Mouse (Mus musculus) mesoderm, embryonic 11.5 days (tissue): ENCODE results near the gene Gm36028.

Experiments
- DNase-seq: peaks from one replicate; pipeline ENCODE4 v3.0.0-alpha.2; 2012; ENCODE audit warnings: low read depth, low spot score

Gm36028 gene

GRCm38 (mm10) chr16:37861029-37861428 is at the start of gene Gm36028:
TSS of gene Gm36028 (minus strand) at chr16:37861146.
- DNase-seq = no peak

GRCm38 (mm10) chr16:37906456-37906855 is 45.5 kb upstream of the Gm36028 start:
- DNase-seq = no peak

- DNase-seq = no peak
Measured at GRCm38 (mm10) chr16:37901318-37901717, 40.4 kb upstream of the Gm36028 start.

- DNase-seq = peak; percentile 38
Measured at GRCm38 (mm10) chr16:37899357-37899756, 38.4 kb upstream of the Gm36028 start.

- DNase-seq = no peak
Measured at GRCm38 (mm10) chr16:37898790-37899189, 37.8 kb upstream of the Gm36028 start.

- DNase-seq = no peak
Measured at GRCm38 (mm10) chr16:37893942-37894341, 33.0 kb upstream of the Gm36028 start.

- DNase-seq = no peak
Measured at GRCm38 (mm10) chr16:37893381-37893780, 32.4 kb upstream of the Gm36028 start.

GRCm38 (mm10) chr16:37892667-37893066 is 31.7 kb upstream of the Gm36028 start:
- DNase-seq = no peak

GRCm38 (mm10) chr16:37888986-37889385 is 28.0 kb upstream of the Gm36028 start:
- no peak for DNase-seq

GRCm38 (mm10) chr16:37881168-37881567 is 20.2 kb upstream of the Gm36028 start:
- DNase-seq = no peak

- DNase-seq = no peak
Measured at GRCm38 (mm10) chr16:37879750-37880419, 18.9 kb upstream of the Gm36028 start.

GRCm38 (mm10) chr16:37878951-37879505 is 18.1 kb upstream of the Gm36028 start:
- no peak for DNase-seq

GRCm38 (mm10) chr16:37877406-37877805 is 16.5 kb upstream of the Gm36028 start:
- DNase-seq = no peak

GRCm38 (mm10) chr16:37874501-37875235 is 13.7 kb upstream of the Gm36028 start:
- DNase-seq = no peak

- no peak for DNase-seq
Measured at GRCm38 (mm10) chr16:37871112-37871715, 10.3 kb upstream of the Gm36028 start.

GRCm38 (mm10) chr16:37869470-37870231 is 8.7 kb upstream of the Gm36028 start:
- no peak for DNase-seq

- DNase-seq = peak; percentile 82
Measured at GRCm38 (mm10) chr16:37868506-37869469, 7.8 kb upstream of the Gm36028 start.

- DNase-seq = peak; percentile 87
Measured at GRCm38 (mm10) chr16:37867791-37868505, 7.0 kb upstream of the Gm36028 start, which contains the start of gene Lrrc58. TSS of gene Lrrc58 (plus strand) at chr16:37868389.

- DNase-seq = no peak
Measured at GRCm38 (mm10) chr16:37865841-37866240, 4.9 kb upstream of the Gm36028 start.

GRCm38 (mm10) chr16:37863876-37864275 is 2.9 kb upstream of the Gm36028 start:
- DNase-seq = no peak
